Mouse (Mus musculus) layer of hippocampus, adult 11-12 months (tissue): ENCODE measurements around the gene BC005537.

Experiments
- DNase-seq: peaks from one replicate; pipeline ENCODE4 v3.0.0; 2022; ENCODE audit warnings: low spot score

Gene BC005537

DNA sequence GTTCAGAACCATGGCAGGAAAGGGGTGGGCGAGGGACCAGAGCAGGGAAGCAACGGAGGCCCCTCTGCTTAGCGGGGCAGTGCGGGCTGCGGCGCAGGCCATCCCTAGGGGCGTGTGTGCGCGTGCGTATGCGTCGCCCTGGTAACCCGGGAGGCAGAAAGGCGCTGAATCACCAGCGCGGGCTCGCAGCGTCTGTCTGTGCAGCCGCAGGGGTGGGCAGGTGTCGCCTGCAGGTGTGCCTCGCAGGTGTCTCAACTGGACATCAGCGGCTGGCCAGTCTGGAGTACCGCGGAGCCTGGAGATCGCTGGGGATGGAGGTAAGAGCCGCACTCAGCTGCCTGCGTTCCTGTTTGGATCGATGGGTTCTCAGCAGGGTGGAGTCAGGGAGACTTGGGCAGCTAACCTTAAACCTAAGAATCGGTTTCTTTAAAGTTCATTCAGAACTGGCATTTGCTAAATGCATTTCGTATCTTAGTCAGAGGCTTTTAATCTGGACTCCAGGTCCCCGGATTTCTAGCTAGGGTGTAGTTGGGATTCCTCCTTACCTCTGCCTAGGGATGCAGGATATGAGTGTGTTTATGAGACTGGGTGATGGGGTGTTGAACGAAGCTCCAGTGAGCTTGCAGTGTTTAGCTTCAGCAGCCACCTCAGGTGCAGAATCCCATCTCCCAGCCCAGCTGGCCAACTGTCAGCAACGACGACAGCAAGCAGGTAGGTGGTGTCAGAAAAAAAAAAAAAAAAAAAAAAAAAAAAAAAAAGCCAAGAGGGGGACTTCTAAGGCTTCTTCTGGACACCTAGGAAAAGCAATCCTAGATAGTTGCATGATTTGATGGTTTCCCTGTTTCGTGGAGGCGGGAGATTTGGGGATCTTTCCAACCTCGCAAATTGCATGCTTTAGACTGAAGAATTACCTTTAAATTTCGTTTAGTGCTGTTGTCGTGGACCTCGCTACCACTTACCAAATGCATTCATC is 43.8 kb downstream of the BC005537 start, which contains the start of gene D130043K22Rik:
D130043K22Rik (plus strand) TSS at position 153 of the 973 bp plus-strand sequence.
- peak; percentile 66 for DNase-seq

DNA sequence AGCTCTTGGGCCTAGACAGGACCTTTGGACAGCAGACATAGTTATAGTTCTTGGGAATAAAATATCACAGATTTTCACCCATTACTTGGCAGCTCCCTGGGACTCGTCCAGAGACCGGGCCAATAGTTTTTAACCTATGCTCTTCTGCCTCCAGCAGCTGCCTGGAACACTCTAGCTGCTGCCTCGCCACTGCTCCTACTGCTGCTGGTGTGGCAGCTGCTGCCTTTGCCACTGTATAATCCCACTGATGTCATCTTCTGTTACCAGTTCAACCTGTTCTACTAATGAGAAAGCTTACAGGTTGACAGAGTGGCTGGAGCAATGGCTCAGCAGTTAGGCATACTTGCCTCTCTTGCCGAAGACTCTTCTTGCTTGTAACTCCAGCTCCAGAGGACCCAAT is 47.9 kb downstream of the BC005537 start:
- DNase-seq = no peak

DNA sequence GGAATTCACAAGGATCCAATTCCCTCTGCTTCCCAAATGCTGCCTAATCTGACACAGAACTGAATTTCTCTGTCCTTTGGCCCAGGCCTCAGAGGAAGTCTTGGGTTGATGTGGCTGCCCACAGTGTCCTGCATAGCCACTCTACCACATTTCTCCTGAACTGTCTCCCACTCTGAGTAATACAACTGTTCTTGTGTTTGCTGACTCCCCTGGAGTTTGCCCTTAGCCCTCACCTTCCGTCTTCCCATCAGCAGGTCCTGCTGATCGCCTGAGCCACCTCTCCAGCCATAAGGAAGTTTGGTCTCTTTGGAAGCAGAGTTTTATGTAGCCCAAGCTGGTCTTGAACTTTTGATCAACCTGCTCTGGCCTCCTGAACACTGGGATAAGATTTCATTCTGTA is 50.5 kb downstream of the BC005537 start:
- DNase-seq = no peak

DNA sequence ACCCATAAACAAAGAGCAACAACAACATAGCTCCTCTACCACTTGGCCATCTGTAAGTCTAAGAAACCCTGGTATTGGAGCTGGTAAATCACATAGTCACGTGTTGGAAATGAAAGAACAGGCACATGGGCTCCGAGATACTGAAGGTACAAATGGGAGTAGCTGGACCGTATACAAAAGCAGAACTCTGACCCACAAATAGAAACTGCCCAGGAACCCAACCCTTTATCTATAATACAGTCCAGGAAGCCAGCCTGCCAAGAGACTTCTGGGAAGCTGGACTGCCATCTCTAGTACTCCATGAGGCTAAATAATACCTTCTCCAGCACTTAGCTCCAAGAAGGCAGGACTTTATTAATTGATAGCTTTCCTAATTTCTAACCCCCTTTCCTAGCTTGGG is 51.1 kb downstream of the BC005537 start:
- DNase-seq = no peak

DNA sequence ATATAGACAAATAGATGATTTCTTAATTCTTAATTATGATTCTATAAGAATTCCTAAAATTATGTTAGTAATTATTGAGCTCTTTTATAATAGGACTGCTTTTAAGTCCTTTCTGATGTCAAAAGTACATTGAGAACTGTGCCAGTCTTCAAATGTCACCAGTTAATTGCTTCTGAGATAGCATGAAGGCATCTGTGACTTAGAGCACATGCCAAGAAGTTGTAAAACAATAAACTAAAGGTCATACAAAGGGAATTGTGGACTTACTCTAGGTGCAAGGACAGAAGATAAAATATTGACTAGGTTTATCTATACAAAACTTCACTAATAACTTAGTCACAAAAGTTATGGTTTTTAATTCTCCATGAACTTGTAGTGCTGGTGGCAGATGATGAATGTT is 57.7 kb downstream of the BC005537 start:
- no peak for DNase-seq

DNA sequence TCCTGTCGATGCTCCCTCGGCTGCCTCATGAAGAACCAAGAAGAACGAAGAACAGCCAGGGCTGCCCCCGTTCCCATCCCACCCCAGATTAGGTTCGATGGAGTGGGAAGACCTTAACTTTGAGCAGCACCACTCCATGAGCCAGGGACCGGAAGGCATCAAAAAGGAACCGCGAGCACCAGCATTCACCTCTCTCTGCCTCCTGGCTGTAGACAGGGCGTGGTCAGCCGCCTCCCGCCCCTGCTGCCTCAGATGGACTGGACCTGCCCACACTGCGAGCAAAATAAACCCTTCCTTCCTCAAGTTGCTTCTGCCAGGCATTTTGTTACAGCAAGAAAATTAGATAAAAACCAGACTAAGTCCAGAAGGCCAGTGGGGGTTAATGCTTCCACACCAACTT is 59.6 kb downstream of the BC005537 start:
- DNase-seq = no peak

DNA sequence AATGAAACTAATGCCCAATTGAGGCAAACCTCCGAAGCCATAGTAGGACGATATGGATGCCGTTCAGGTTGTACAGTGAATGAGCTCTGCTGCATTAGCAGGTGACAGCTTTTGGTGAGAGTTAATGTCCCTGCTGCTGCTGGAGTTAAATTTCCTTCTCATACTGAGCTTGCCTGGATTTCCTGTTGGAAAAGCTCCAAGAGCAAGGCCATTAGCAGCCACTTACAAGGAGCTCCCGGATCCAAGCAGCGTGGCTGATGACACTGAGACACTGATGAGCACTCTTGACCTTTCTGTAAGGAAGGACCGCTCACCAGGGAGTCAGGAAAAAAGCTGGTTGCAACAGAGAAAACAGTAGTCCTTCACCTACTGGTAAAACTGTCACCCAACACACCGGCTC is 60.6 kb downstream of the BC005537 start:
- no peak for DNase-seq

DNA sequence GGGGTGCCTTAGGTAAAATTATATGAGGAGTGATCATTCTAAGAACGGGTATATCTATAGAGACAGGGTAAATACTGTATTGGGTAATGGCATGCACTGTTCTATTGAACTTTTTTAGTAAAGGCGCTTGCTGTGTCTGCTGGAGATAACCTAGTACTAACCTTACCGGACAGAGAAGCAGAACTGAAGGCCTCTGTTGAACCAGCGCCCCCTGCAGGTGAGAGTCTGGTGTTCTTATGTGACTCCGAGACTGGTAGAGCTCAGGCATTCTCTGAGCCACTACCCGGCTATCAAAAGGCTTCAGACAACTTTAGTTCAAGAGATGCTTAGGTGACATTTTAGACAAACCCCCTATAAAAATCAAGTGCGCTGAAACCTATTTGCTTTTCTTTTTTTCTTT is 61.1 kb downstream of the BC005537 start:
- peak; percentile 62 for DNase-seq
